Mouse (Mus musculus): ENCODE results near the gene Armt1. TPM values are rescaled to one million over a fixed set of nuclear protein-coding genes. Genes with fewer than 3 reads are reported as not detected.

The Armt1 gene
- 69.1 TPM for polyA plus RNA-seq (2014; fragmentation: Illumina TruSeq; extraction: RNeasy Lipid Tissue Mini Kit (QIAGEN cat#74804); ENCODE audit: low replicate concordance)

DNA sequence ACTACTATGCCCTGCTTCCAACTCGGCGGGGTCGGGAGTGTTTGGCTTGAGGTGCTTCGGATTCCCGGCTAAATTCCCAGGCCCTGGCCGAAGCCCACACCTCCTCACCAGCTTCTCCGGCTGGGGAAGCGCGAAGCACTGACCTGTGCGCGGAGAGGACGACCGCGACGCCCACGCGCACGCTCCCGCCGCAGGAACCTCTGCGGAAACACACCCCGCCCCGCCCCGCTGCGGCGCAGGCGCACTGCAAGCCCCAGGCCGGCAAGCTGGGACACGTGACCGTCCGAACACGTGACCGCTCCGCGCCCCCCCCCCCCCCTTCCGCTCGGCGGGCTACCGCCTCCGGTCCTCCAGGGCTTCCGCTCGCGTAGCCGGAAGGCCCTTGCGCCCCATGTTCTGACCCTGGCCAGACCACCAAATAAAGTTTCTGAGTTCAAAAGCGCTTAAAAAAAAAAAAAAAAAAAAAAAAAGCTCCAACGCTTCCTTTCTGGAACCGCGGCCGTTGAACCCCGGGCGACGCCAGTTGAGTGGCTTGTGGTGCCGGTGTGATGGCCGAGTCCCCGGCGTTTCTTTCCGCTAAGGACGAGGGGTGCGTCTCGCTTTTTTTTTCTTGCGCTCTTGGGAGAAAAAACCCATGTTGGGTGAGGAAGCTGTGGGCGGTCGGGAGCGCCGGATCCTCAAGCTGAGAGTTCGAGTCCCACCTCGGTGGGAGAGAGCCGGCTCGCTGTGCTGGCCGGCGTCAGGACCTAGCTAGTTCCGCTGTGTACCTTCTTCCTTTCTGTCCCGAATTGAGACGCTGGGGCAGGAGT is at the start of gene Armt1, which contains the start of gene Rmnd1:
Gene Armt1 (plus strand): TSS at position 345 of the 809 bp plus-strand sequence.
Gene Rmnd1 (minus strand): TSS at position 266 of the 809 bp plus-strand sequence.

DNA sequence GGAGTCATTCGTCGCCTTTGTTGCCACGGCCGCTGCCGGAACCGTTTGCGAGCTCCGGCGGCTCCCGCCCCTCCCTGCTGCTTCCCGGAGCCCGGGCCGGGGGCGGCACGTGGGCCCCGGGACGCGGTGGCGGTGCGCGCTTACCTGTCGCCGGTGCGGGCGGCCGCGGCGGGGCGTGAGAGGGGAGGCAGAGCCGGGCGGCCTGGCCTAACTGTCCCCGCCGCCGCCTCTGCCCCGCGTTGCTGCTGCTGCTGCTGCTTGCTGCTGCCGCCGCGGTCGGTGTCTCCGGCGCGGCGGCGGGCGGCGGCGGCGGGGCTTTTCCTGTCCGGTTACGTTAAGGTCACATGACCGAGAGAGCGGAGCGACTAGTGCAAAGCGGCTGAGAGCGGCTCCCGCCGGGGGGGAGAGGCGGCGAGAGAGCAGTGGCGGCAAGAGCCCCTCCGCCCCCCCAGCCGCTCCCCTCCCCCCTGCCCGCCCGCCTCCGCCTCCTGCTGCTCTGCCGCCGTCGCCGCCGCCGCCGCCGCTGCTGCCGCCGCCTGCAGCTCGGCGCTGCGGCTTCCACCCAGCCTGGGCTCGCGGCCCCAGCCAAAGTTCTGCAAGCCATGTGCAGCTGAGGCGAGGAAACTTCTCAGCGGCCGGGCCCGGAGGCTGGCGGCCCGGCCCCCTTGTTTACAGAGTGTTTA is 44.4 kb upstream of the Armt1 start, which contains the start of gene Zbtb2:
Gene Zbtb2 (minus strand): TSS at position 408 of the 683 bp plus-strand sequence.

DNA sequence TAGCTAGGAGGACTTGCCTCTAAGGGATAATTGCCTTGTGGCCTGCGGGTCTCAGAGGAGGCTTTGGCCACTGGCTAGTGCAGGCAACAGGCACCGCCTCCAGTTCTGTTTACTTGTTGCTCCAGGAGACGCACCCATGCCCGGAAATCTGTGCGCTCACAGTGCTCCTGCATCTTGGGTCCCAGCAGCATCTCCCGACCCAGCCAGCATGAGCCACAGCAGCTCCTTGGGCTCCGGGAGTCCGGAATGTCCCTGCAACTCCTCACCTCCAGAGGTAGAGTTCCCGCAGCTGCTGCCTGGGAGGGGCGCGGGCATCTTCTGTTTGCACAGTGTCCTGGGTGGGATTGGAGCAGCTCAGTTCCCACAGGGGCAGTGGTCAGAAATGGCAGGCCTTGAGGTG is 50.1 kb downstream of the Armt1 start, which contains the start of gene Ccdc170:
Gene Ccdc170 (plus strand): TSS at position 148 of the 400 bp plus-strand sequence.

Other genes starting within 250 kb of the Armt1 start
- gene Akap12, start 166.1 kb upstream of the Armt1 start, polyA plus RNA-seq (2014; fragmentation: Illumina TruSeq; extraction: RNeasy Lipid Tissue Mini Kit (QIAGEN cat#74804); ENCODE audit: low replicate concordance) = 4.5 TPM
- gene Zbtb2, start 44.4 kb upstream of the Armt1 start, polyA plus RNA-seq (2014; fragmentation: Illumina TruSeq; extraction: RNeasy Lipid Tissue Mini Kit (QIAGEN cat#74804); ENCODE audit: low replicate concordance) = 13.7 TPM
- gene Rmnd1, start 79 bp upstream of the Armt1 start, polyA plus RNA-seq (2014; fragmentation: Illumina TruSeq; extraction: RNeasy Lipid Tissue Mini Kit (QIAGEN cat#74804); ENCODE audit: low replicate concordance) = 99.4 TPM
- 0.19 TPM for gene Ccdc170, start 50.0 kb downstream of the Armt1 start, polyA plus RNA-seq (2014; fragmentation: Illumina TruSeq; extraction: RNeasy Lipid Tissue Mini Kit (QIAGEN cat#74804); ENCODE audit: low replicate concordance)
- 2.1 TPM for gene Esr1, start 179.1 kb downstream of the Armt1 start, polyA plus RNA-seq (2014; fragmentation: Illumina TruSeq; extraction: RNeasy Lipid Tissue Mini Kit (QIAGEN cat#74804); ENCODE audit: low replicate concordance)